Mouse (Mus musculus) urinary bladder, postnatal 25 days (tissue): ENCODE measurements around the gene Rnaseh2b.

Experiments
- DNase-seq: peaks from one replicate; pipeline ENCODE4 v3.0.0; 2022; ENCODE audit warnings: low spot score

Rnaseh2b gene

GRCm38 (mm10) chr14:62292488-62293339 is at the start of gene Rnaseh2b, which contains the start of gene Dleu7:
Gene Rnaseh2b, plus strand, starts transcription at chr14:62292589.
Gene Dleu7, minus strand, starts transcription at chr14:62293047.
- no peak for DNase-seq

DNA sequence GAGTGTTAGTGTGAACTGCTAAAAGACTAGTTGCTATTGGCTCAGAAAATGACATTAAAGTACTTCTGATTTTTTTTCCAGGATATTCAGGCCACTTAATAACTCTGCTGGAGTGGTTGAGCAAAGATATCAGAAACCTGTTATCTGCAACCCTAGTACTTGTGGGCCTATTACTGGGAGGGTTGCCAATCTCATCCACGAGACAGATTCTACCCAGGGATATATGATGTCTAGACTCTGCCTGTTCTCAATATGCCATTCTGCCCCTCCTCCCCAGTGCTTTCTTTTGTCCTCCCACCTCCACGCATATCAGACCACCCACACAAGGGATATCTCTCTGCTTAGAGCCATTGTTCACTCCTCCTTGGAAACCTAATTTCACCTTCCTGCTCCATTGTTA is 48.9 kb upstream of the Rnaseh2b start:
- no peak for DNase-seq

DNA sequence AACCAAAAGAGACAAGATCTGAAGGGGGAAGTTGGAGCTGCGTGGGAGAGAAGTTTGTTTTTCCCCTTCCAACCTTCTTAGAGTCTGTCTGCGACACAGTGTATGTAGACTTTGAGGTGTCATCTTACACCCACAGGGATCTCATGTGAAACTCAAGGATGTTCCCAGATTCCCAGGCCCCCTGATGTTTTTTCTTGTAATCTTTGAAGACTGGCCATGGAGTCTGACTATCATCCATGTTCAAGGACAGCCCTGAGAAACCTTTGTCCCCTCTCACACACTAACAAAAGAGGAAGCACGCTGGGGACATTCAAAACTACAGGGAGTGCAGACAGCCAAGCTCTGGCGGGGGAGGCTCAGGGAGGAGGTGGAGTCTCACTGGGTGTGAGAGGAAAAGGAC is 46.8 kb upstream of the Rnaseh2b start:
- DNase-seq, result no peak

DNA sequence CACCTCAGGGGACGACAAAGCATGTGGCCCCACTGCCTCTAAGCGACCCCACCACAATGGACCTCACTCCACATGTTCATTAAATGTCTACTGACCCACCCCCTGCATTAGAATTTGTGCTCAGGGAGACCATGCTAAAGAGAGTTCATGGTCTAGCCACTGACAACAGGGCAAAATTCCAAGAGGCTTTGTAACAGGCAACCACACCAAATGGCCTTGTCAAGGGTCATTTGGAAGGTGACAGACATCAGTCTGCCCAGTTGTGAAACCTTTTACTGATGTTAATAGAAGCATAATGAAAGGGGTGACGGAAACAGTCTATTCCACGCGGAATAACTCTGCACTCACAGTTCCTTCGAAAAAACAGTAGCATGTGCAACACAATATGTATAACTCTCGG is 44.0 kb upstream of the Rnaseh2b start:
- DNase-seq, result no peak

DNA sequence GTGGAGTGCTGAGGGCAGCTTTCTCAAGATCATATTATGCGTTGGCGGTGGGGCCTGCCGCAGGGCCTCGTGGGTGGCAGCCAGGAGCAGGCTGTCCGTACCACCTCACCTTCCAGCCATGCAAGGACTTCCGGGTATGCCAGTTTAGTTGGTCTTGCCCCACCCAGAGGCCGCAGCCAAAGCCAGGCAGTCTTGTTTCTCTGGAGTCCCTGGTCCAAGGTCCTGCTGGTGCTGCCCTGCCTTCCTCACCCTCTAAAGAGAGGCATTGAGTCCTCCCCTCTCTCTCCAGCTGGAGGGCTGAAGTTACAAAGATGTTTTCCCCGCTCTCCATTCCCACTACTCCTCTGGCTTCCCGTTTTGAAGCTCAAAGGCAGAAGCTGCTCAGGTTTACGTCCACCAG is 43.6 kb upstream of the Rnaseh2b start:
- DNase-seq, result no peak

- DNase-seq, result no peak
These were observed 43.1 kb upstream of the Rnaseh2b start for GRCm38 (mm10) chr14:62249251-62249650.

DNA sequence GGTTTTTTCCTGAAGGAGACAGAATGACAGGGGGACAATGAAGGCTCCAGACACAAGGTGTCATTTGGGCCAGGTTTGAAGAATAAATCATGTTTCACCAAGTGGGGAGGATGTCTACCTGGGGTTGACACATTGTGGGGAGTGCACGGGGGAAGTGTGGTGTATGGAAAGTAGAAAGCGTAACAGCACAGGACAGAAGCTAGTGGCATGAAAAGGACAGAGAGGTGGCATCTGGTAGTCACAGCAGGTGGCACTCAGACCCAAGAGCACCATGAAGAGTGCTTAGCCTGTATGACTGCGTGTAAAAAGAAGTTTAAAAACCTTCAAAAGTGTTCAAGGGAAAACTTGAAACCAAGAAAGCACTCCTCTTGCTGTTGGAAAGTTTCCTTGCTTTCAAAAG is 42.3 kb upstream of the Rnaseh2b start:
- no peak for DNase-seq

GRCm38 (mm10) chr14:62251999-62252398 is 40.4 kb upstream of the Rnaseh2b start:
- peak; percentile 37 for DNase-seq

DNA sequence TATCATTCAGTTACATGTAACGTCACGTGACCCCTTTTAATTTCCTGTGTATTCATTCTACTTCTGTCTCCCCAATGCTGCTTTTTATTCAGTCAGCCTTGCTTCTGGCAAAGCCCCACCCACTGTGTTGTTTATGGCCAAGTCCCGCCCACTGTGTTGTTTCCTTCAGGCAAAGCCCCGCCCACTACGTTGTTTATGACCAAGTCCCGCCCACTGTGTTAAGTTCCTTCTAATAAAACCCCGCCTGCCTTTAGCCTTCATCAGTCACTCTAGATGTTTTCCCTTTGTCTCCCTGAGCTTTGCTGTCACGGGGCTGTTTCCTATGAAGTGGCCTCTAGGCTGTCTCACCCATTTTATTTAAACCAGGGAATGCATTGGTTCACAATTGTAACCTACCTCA is 38.0 kb upstream of the Rnaseh2b start:
- DNase-seq, result no peak

- DNase-seq, result no peak
These were observed 36.3 kb upstream of the Rnaseh2b start for GRCm38 (mm10) chr14:62256066-62256465.

DNA sequence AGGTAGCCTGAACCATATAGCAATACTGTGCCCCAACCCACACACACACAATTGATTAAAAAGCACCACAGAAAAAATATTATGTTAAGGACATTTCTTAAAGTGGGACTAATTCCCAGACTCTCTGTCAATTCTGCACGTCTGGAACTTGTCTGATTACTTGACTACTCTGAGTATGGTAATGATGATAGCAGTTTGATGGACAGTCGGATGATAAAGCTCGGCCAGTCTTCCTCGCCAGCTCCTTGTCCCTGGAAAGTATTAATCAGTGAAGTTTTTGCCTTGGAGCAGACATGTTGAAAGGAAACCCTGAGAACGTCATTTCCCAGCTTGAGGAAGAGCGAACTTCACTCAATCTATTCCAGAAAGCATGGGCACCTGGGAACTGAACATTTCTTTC is 34.3 kb upstream of the Rnaseh2b start:
- no peak for DNase-seq

DNA sequence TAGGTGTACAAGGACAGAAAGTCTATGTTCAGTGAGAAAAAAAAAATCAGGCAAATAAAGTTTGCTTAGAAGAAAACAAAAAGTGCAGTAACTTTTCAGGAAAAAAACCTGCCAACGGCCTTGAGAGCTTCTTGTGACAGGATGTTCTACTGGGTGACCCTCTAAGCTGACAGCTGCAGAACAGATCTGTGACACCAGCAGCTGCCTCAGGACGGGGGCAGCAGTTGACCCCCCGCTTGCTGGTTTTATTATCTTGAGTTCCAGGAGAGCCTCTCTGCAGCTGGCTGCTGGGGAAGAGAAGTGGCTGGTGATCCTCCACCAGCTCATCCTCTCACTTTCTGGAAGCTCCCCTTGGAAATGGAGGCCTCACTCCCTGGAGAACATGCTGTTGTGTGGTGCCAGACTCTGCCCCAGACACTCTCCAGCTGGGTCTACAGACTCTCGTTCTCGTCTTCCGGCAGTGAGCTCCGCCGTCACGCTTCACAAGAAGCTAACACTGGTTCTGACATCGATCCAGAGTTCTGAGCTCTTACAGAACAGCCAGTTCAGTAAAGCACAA is 33.3 kb upstream of the Rnaseh2b start:
- DNase-seq, result no peak

- no peak for DNase-seq
These were observed 21.5 kb upstream of the Rnaseh2b start for GRCm38 (mm10) chr14:62270698-62271396.

DNA sequence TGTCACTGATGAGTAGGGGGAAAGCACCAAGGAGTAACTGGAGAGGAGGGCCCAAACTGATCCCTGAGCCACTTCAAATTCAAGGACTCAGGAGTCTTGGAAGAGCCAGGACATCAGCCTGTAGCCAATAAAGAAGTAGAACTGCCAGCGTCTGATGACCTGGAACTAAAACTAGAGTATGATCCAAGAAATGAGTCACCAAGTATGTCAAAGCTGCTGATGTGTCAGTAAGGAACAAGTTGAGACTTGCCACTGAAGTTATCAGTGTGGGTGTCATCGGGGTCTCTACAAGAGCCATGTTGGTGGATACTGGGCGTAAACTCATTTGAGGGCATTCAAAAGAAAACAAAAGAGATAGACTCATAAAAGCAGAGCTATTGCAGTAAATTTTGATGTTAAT is 18.8 kb upstream of the Rnaseh2b start:
- DNase-seq, result no peak

- DNase-seq, result no peak
These were observed 9.4 kb upstream of the Rnaseh2b start for GRCm38 (mm10) chr14:62282974-62283373.

GRCm38 (mm10) chr14:62288731-62289130 is 3.7 kb upstream of the Rnaseh2b start:
- no peak for DNase-seq

- DNase-seq, result no peak
These were observed 892 bp upstream of the Rnaseh2b start for GRCm38 (mm10) chr14:62291406-62291987.

DNA sequence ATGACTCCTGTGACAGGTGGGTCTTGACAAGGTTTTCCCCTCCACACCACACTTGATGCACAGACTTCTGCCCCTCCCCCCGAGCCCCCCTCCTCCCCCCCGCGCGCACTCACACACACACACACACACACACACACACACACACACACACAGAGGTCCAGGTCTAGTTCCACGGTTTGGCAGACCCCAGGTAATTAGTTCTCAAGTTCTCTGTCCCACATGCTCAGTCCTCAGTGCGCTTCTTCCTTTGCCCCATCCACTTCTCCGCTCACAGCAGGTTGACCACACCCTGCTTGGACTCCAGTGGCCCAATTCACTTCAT is 262 bp upstream of the Rnaseh2b start:
- DNase-seq, result no peak

DNA sequence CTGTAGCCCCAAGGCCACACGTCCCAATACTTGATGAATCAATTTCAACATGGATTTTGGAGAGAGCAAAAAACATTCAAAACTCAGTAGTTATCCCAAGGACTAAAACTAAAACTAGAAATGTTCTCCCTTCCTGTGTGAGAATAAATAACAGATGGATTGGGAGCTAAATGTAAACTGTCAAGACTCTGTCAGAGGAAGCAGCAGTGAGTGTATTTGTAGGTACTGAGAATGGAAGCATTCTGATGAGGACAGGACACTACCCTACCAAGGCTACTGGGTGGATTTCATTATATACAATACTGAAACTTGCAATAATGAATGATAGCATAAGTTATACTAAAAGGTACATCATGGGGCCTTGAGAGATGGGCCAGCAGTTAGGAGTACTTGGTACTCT is 6.4 kb downstream of the Rnaseh2b start:
- no peak for DNase-seq

DNA sequence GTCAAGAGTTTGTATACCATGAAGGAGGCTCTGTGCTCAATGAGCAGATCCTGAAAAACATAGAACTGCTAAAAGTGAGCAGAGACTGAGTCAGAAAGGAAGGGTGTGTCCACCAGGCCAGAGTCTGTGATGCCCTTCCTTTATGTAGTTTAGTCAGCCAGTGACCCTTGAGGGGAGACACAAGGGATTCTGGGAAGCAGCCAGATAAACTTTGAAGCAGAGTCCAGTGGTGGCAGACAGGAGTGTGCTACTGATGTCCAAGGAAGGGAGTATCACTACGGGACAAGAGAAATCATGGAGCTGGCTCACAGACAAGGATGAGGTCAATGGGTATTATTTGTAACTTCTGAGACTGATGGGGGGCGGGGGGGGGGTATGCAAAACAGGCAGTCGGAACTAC is 7.6 kb downstream of the Rnaseh2b start:
- DNase-seq, result no peak

DNA sequence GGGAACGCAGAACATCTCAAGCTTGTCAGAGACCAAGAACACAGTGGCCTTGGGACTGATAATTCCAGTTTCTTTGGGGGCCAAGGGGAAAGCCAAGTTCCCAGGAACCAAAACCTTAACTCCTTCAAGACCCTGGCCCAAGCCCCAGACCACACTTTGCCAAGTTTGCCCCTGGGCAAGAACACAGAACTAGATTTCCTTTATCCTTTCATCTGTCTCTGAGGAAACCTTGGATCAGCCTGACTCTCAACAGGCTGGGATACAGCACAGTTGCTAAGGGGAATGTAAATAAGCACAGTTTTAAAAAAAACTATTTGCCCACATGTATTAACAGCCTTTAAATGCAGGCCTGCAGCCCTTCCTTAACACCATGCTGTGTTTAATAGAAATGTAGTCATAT is 15.2 kb downstream of the Rnaseh2b start:
- no peak for DNase-seq

DNA sequence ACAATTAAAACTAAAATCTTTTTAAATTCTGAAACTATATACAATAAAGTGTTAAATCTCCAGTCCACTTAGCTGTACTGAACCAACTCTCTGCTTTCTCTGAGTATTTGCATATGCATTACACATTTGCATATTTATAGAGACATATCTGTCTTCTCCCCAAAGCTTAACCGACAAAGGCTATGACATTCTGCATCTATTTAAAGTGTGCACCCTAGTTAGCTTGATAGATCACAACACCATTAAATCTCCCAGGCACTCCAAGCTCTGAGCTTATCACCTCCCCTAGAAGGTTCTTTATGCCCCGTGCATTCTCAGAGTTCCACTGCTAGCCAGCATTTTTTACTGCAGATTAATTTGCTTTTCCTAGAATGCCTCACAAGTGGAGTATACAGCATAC is 16.6 kb downstream of the Rnaseh2b start:
- DNase-seq, result no peak

GRCm38 (mm10) chr14:62311672-62312071 is 19.3 kb downstream of the Rnaseh2b start:
- no peak for DNase-seq
